Mouse (Mus musculus) gastrocnemius, postnatal 4 days (tissue): ENCODE measurements at regions not wholly inside any gene's neighbourhood (a gene's known extent, or its start where the extent isn't known, plus 50 kb on each side); places are given as distances from the start of the nearest gene placed in this dataset.

Experiments
- DNase-seq, 2 experiments: peaks; one replicate each; pipeline ENCODE4 v3.0.0; 2021 to 2022; ENCODE audit warnings: low spot score in 2 of 2, mixed read lengths in 2 of 2

GRCm38 (mm10) chr4:124542696-124543095 lies 67.9 kb downstream of the 3100002H09Rik start:
- no peak for DNase-seq

GRCm38 (mm10) chr4:124538471-124538870 lies 72.1 kb downstream of the 3100002H09Rik start:
- no peak for DNase-seq

- no peak for DNase-seq
Measured at GRCm38 (mm10) chr4:124537681-124538080, 72.9 kb downstream of the 3100002H09Rik start.

GRCm38 (mm10) chr4:124533614-124534013 lies 77.0 kb downstream of the 3100002H09Rik start:
- no peak for DNase-seq

- no peak for DNase-seq
Measured at GRCm38 (mm10) chr4:124530596-124530995, 80.0 kb downstream of the 3100002H09Rik start.

- DNase-seq = no peak
Measured at GRCm38 (mm10) chr4:124526822-124527221, 83.8 kb downstream of the 3100002H09Rik start.

GRCm38 (mm10) chr4:124526362-124526761 lies 84.2 kb downstream of the 3100002H09Rik start:
- peak in 1 of 2 experiments; percentile 23 for DNase-seq

- DNase-seq = no peak
Measured at GRCm38 (mm10) chr4:124520309-124520708, 90.3 kb downstream of the 3100002H09Rik start.

- no peak for DNase-seq
Measured at GRCm38 (mm10) chr4:124511761-124512160, 98.8 kb downstream of the 3100002H09Rik start.

- DNase-seq = no peak
Measured at GRCm38 (mm10) chr4:124510816-124511215, 99.8 kb downstream of the 3100002H09Rik start.

- DNase-seq = peak in 1 of 2 experiments; percentile 50
Measured at GRCm38 (mm10) chr4:124509695-124510094, 100.9 kb downstream of the 3100002H09Rik start.

GRCm38 (mm10) chr4:124506083-124506647 lies 104.4 kb downstream of the 3100002H09Rik start:
- DNase-seq = no peak

GRCm38 (mm10) chr4:124501785-124502184 lies 108.8 kb downstream of the 3100002H09Rik start:
- no peak for DNase-seq

- DNase-seq = no peak
Measured at GRCm38 (mm10) chr4:124498043-124498442, 112.6 kb downstream of the 3100002H09Rik start.

- peak in 1 of 2 experiments; percentile 9 for DNase-seq
Measured at GRCm38 (mm10) chr4:124485941-124486581, 124.5 kb downstream of the 3100002H09Rik start.

- DNase-seq = no peak
Measured at GRCm38 (mm10) chr4:124484613-124485586, 125.7 kb downstream of the 3100002H09Rik start.

GRCm38 (mm10) chr4:124477870-124478301 lies 132.7 kb downstream of the 3100002H09Rik start:
- DNase-seq = no peak

- no peak for DNase-seq
Measured at GRCm38 (mm10) chr4:124477359-124477868, 133.2 kb downstream of the 3100002H09Rik start.

GRCm38 (mm10) chr4:124465229-124465820 lies 145.3 kb downstream of the 3100002H09Rik start:
- DNase-seq = no peak

- no peak for DNase-seq
Measured at GRCm38 (mm10) chr4:124455511-124456338, 154.9 kb downstream of the 3100002H09Rik start.
